Mouse (Mus musculus): Measurements from ENCODE around the gene Mfn1.
A peak's percentile ranks its signal among the peaks of the same experiment; 100 is the strongest.

Mfn1 gene

DNA sequence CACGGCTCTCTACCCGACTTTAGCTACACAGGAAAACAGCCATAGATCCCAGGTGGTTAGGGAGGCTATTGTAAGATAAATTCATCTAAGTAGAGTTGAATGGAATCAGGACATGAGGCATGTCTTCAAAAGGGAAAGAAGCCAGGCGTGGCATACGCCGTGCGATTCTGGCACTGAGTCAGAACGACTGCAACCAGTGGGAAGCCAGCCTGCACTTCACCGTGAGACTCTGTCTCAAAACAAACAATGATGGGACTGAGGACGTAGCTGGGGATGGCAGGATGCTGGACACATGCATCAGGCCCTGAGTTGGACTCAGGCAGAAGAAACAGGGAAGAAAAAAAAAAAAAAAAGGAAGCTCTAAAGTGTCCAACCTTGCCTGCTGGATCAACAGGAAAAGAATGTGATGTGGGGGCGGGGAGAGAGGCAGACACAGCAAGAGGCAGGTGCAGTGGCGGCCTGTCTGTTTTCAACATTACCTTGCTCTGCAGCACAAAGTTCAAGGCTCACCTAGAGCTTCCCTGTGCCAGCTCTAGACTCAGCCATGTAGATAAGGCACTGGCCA is 82.4 kb downstream of the Mfn1 start:
- DNase-seq (ENCODE audit: low spot score in 2 of 2) = no peak

GRCm38 (mm10) chr3:32614786-32615185 is 85.5 kb downstream of the Mfn1 start:
- no peak for DNase-seq (ENCODE audit: low spot score in 2 of 2)

- DNase-seq (ENCODE audit: low spot score in 2 of 2) = no peak
These were observed 86.1 kb downstream of the Mfn1 start for GRCm38 (mm10) chr3:32615376-32615775.

DNA sequence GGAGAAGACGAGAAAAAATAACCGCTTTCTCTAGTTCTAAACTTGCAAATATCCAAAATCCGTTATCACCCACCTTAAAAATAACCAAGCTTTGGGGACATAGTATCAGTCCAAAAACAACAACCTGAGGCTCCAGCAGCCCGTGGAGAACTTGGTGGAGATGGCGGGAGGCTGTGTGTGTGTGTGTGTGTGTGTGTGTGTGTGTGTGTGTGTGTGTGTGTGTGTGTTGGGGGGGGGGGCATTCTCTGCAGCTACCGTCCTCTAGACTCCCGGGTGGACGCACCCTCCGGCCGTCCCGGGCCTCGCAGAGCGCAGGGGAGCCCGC is 86.7 kb downstream of the Mfn1 start:
- no peak for DNase-seq (ENCODE audit: low spot score in 2 of 2)

- DNase-seq (ENCODE audit: low spot score in 2 of 2) = peak; percentile 76 to 78
These were observed 87.2 kb downstream of the Mfn1 start, which contains the start of gene Gnb4 for GRCm38 (mm10) chr3:32616331-32617052. Gene Gnb4 (minus strand): TSS chr3:32616585.

GRCm38 (mm10) chr3:32617053-32617642 is 87.9 kb downstream of the Mfn1 start:
- peak; percentile 56 to 67 for DNase-seq (ENCODE audit: low spot score in 2 of 2)

DNA sequence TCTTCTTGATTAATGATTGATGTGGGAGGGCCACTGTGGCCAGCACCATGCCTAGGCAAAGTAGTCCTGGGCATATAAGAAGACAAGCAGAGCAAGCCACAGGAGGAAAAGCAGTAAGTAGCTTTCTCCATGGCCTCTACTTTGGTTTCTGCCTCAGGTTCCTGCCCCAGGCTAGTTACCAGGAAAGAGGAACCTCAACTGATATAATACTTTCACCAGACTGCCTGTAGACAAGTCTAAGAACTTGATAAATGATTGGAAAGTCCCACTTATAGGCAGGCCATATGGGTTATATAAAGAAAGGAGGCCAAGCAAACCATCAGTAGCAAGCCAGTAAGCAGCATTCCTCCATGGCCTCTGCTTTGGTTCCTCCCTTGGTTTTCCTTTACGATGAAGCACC is 92.4 kb downstream of the Mfn1 start:
- DNase-seq (ENCODE audit: low spot score in 2 of 2) = no peak

DNA sequence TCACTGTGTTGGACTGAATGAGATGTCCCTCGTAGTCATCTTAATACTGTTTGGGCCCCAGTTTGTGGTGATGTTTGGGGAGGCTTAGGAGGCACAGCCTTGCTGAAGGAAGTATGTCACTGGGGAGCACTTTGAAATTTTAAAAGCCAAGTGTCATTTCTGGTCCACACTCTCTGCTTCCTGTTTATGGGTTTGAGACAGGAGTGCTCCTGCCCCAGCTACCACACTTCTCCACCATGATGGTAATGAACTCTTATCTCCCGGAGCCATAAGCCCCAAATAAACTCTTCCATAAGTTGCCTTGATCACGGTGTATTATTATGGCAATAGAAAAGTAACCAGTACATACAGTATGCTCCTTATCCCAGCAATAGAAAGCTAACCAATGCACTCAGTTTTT is 92.8 kb downstream of the Mfn1 start:
- DNase-seq (ENCODE audit: low spot score in 2 of 2) = no peak

GRCm38 (mm10) chr3:32628141-32628540 is 98.9 kb downstream of the Mfn1 start:
- no peak for DNase-seq (ENCODE audit: low spot score in 2 of 2)

Measured in right cerebral cortex, postnatal 10 days (tissue).